Mouse (Mus musculus) midbrain, embryonic 10.5 days (tissue): ENCODE results near the gene Rras2. TPM values are rescaled to one million over a fixed set of nuclear protein-coding genes. Genes with fewer than 3 reads are reported as not detected.

Experiments used
- DNase-seq: peaks from one replicate; pipeline ENCODE4 v3.0.0-alpha.2; 2017; ENCODE audit warnings: low spot score
- H3K27ac ChIP-seq: fragments of 300-500 bp; sonication (generic); replicated peaks from 2 replicates; pipeline ENCODE4 v1.5.1; 2016; ENCODE audit warnings: mild to moderate bottlenecking
- H3K27me3 ChIP-seq: fragments of 300-500 bp; sonication (generic); 2 replicates; pipeline ENCODE4 v1.6.1; 2016; ENCODE audit warnings: low read depth, mild to moderate bottlenecking; ENCODE audit not compliant: poor library complexity, severe bottlenecking
- H3K36me3 ChIP-seq: fragments of 300-500 bp; sonication (generic); 2 replicates; pipeline ENCODE4 v1.6.1; 2016; ENCODE audit warnings: mild to moderate bottlenecking, moderate library complexity
- H3K4me1 ChIP-seq: fragments of 300-500 bp; sonication (generic); 2 replicates; pipeline ENCODE4 v1.6.1; 2016
- H3K4me3 ChIP-seq: fragments of 300-500 bp; sonication (generic); 2 replicates; pipeline ENCODE4 v1.5.1; 2016; ENCODE audit warnings: mild to moderate bottlenecking, moderate library complexity
- H3K9me3 ChIP-seq: fragments of 300-500 bp; sonication (generic); replicated peaks from 2 replicates; pipeline ENCODE4 v1.6.1; 2016; ENCODE audit warnings: mild to moderate bottlenecking
- WGBS: fragments of 180-500 bp; shearing (Covaris S2); methylation state at CpG from one replicate; pipeline ENCODE4 v1.1.7; 2016; 5-methylcytosine and 5-hydroxymethylcytosine counted together
- polyA plus RNA-seq: library from polyadenylated mRNA; unstranded; fragments of >200 nt; fragmentation: Nextera tagmentation; extraction: Ambion mirVana; gene quantifications from 2 replicates; pipeline ENCODE4 v1.2.1, GENCODE M21; 2016

Gene Rras2
- polyA plus RNA-seq, 1 experiment from 2014 or later = 27.2 TPM

DNA sequence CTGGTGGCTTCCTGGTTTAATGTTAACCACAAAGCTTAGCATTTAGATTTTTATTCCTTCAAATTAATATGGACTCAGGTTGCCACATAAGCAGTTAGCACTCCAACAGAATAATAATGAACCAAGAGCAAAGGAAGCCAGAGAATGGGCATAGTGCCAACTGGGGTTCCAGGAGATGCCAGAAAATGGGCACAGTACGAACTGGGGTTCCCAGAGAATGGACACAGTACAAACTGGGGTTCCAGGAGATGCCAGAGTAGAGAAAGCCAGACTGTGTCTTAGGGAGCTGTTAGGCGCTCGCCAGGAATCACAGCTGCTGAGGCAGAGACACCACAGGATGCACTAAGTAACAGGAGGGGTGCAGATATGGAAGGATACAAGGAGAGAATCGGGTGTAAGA, 80.3 kb downstream of the Rras2 start:
- Histone ChIP-seq H3K27me3 (no peaks in the 10 kb centered on the region), H3K27ac (no peak overlapping the region), H3K4me3 (no peak overlapping the region), H3K36me3 (peaks cover 77% of the 10 kb centered on the region), H3K9me3 (no peaks in the 10 kb centered on the region), H3K4me1 (no peaks in the 10 kb centered on the region)
- no peak for DNase-seq
- 85% methylated on average over 4 of the region's 4 CpGs for WGBS

DNA sequence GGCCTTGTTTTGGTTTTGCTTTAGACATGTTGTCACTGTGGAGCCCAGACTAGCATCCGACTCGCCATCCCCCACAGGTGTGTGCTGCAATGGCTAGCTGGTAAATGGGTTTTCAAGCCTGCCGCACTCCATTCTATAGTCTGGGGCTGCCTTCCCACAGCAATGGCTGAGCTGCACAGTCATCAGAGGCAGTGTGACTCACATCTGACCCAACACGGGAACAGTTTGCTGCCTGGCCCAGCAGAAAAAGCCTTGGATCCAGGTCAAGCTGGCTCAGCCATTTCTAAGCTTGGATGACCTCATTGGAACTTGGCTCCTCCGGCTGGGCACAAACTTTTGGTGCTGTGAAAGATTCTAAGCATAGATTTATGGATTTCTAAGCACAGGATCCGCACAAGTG, 88.0 kb downstream of the Rras2 start:
- 88% methylated on average over 6 of the region's 6 CpGs for WGBS

GRCm38 (mm10) chr7:114028828-114029227, 88.8 kb downstream of the Rras2 start:
- Histone ChIP-seq H3K27me3 (no peaks in the 10 kb centered on the region), H3K9me3 (no peaks in the 10 kb centered on the region), H3K36me3 (peaks cover 59% of the 10 kb centered on the region), H3K4me1 (no peaks in the 10 kb centered on the region), H3K27ac (no peak overlapping the region), H3K4me3 (no peak overlapping the region)
- DNase-seq = no peak
- 92% methylated on average over 5 of the region's 5 CpGs for WGBS

More for the DNA sequence above, 88.0 kb downstream of the Rras2 start:
- DNase-seq = no peak
- Histone ChIP-seq H3K4me1 (no peaks in the 10 kb centered on the region), H3K27ac (no peak overlapping the region), H3K4me3 (no peak overlapping the region), H3K9me3 (no peaks in the 10 kb centered on the region), H3K27me3 (no peaks in the 10 kb centered on the region), H3K36me3 (peaks cover 59% of the 10 kb centered on the region)

GRCm38 (mm10) chr7:114027406-114027805, 90.2 kb downstream of the Rras2 start:
- Histone ChIP-seq H3K4me1 (no peaks in the 10 kb centered on the region), H3K27me3 (no peaks in the 10 kb centered on the region), H3K9me3 (no peaks in the 10 kb centered on the region), H3K4me3 (no peak overlapping the region), H3K36me3 (peaks cover 51% of the 10 kb centered on the region), H3K27ac (no peak overlapping the region)
- 85% methylated on average over 3 of the region's 3 CpGs for WGBS
- DNase-seq = no peak

GRCm38 (mm10) chr7:114026923-114027322, 90.7 kb downstream of the Rras2 start:
- no peak for DNase-seq
- Histone ChIP-seq H3K36me3 (peaks cover 46% of the 10 kb centered on the region), H3K27ac (no peak overlapping the region), H3K27me3 (no peaks in the 10 kb centered on the region), H3K4me1 (no peaks in the 10 kb centered on the region), H3K9me3 (no peaks in the 10 kb centered on the region), H3K4me3 (no peak overlapping the region)
- WGBS = 93% methylated on average over 8 of the region's 8 CpGs

DNA sequence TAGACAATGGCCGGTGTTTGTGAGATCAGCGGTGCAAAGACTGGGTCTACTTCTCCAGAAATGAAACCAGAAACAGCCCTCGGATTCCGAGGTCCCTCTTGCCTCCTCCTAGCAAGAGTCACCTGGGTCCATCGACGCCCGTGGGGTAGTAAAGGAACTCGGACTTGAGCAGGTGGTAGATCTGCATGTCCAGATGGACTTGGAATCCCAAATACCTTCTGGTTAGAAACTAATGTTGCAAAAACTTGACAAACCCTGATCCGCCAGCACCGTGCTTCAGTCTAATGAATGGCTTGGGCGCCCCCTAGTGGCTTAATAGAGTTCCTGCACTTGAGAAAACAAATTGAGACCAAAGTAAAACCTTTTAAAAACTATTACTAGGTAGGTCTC, 96.9 kb downstream of the Rras2 start:
- peaks cover 20% of the 10 kb centered on the region for H3K4me1 ChIP-seq
- peak; percentile 75 for DNase-seq
- no peaks in the 10 kb centered on the region for H3K9me3 ChIP-seq
- H3K4me3 ChIP-seq = peak overlapping the region; percentile 54
- H3K36me3 ChIP-seq = peaks cover 26% of the 10 kb centered on the region
- H3K27ac ChIP-seq = peak overlapping the region; percentile 81
- WGBS = 4% methylated on average over 11 of the region's 11 CpGs
- H3K27me3 ChIP-seq = 0 out of 2 replicates have a peak, but pooled peaks cover 3% of the 10 kb centered on the region

GRCm38 (mm10) chr7:114020057-114020703, 97.4 kb downstream of the Rras2 start:
- 4% methylated on average over 11 of the region's 11 CpGs for WGBS
- Histone ChIP-seq H3K27ac (peak overlapping the region; percentile 81), H3K36me3 (peaks cover 21% of the 10 kb centered on the region), H3K4me1 (peaks cover 20% of the 10 kb centered on the region), H3K27me3 (0 out of 2 replicates have a peak, but pooled peaks cover 3% of the 10 kb centered on the region), H3K9me3 (no peaks in the 10 kb centered on the region), H3K4me3 (peak overlapping the region; percentile 54)
- peak; percentile 29 for DNase-seq

DNA sequence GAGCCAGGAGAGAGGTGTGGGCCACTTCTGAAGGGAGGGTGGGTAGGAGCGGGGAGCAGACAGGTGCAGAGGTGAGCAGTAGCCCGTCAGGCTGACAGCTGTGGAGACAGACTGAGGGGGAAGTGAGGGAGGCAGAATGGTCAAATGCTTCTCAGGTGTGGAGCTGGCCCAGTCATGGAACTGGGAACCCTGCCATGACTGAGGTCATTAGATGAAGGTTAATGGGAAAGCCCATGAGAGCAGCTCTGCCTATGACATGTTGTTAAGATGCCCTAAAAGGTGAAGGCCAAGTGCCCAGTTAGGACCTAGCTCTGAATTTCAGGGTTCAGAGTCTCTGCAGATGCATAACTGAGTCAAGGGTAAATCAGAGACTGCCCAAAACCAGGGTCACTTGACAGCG, 98.7 kb downstream of the Rras2 start:
- Histone ChIP-seq H3K4me3 (no peak overlapping the region), H3K36me3 (peaks cover 11% of the 10 kb centered on the region), H3K27ac (0 out of 2 replicates have a peak overlapping the region, but pooled peaks have one; percentile 52), H3K4me1 (peaks cover 20% of the 10 kb centered on the region), H3K27me3 (0 out of 2 replicates have a peak, but pooled peaks cover 3% of the 10 kb centered on the region), H3K9me3 (no peaks in the 10 kb centered on the region)
- 81% methylated on average over 3 of the region's 3 CpGs for WGBS
- no peak for DNase-seq

DNA sequence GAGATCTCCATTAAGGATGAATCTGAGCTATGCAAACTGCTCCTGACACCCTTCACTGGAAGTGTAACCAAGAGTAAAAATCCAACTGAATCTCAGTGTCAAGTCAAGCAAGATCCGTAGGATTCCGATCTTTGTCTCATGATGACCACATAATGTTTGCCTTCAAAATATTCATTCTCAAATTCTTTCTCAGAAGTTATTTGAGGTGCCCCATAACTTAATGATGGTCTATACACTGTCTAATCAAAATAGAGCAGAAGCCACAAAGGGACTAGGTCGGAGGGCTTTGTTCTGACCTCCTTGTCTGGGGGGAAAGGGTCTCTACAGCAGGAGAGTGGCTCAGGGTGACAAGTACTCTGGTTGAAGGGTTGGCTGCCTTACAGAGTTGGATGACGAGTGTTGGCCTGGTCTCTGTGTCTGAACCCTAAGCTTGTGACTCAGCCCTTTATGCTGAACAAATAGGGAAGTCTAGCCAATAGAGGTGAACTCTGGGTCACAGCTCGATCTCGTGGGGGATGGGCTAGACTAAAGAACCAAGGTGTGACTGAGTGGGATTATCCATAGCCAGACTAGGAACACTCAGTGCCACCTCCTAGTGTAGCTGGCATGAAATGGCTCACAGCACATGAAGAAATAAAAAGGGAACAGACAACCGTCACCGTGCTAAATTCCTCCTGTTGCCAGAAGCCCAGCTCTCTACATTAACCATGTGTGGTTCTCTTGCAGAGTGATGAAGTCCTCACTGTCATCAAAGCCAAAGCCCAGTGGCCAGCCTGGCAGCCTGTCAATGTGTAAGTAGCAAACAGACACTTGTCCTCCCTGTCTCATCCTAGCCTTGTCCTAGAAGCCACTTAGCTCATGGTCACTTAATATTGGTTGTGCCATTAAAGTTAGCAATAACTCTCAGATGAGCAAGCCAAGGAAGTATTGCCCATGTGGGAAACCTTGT, 101.3 kb downstream of the Rras2 start:
- no peaks in the 10 kb centered on the region for H3K9me3 ChIP-seq
- no peak overlapping the region for H3K27ac ChIP-seq
- H3K36me3 ChIP-seq = peaks cover 4% of the 10 kb centered on the region
- H3K4me1 ChIP-seq = peaks cover 31% of the 10 kb centered on the region
- WGBS = 87% methylated on average over 8 of the region's 8 CpGs
- 0 out of 2 replicates have a peak, but pooled peaks cover 3% of the 10 kb centered on the region for H3K27me3 ChIP-seq
- DNase-seq = no peak
- H3K4me3 ChIP-seq = no peak overlapping the region

GRCm38 (mm10) chr7:114011726-114012443, 105.7 kb downstream of the Rras2 start:
- Histone ChIP-seq H3K27ac (peak overlapping the region; percentile 38; the same call in 1 of the 2 replicates), H3K27me3 (no peaks in the 10 kb centered on the region), H3K4me3 (no peak overlapping the region), H3K4me1 (peaks cover 11% of the 10 kb centered on the region), H3K36me3 (peaks cover 4% of the 10 kb centered on the region), H3K9me3 (no peaks in the 10 kb centered on the region)
- no peak for DNase-seq
- 65% methylated on average over 9 of the region's 9 CpGs for WGBS

DNA sequence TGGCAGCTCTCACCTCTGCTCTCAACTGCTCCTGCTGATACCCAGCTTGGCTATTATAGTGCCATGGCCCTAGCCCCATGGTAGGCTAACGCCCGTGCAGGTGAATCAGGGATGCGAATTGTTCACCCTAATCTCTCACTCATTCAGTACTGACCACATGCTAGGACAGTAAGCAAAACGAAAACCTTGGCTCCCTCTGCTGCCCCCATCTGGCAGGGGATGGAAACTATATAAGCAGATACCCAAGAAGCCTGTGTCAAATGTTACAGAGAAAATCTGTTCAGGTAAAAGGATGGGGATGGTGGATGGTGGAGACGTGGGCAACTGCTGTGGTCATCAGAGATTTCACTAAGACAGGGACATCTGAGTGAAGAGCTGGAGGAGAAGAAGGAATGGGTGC, 110.0 kb downstream of the Rras2 start:
- no peaks in the 10 kb centered on the region for H3K9me3 ChIP-seq
- H3K36me3 ChIP-seq = no peaks in the 10 kb centered on the region
- H3K4me3 ChIP-seq = no peak overlapping the region
- H3K27me3 ChIP-seq = peaks cover 10% of the 10 kb centered on the region; the same call in 1 of the 2 replicates
- no peak overlapping the region for H3K27ac ChIP-seq
- H3K4me1 ChIP-seq = peaks cover 47% of the 10 kb centered on the region
- DNase-seq = no peak
- whole genome bisulfite sequencing = 69% methylated on average over 5 of the region's 5 CpGs

GRCm38 (mm10) chr7:114006456-114006855, 111.1 kb downstream of the Rras2 start:
- Histone ChIP-seq H3K4me3 (no peak overlapping the region), H3K4me1 (peaks cover 40% of the 10 kb centered on the region), H3K9me3 (no peaks in the 10 kb centered on the region), H3K27ac (0 out of 2 replicates have a peak overlapping the region, but pooled peaks have one; percentile 23), H3K36me3 (no peaks in the 10 kb centered on the region), H3K27me3 (peaks cover 10% of the 10 kb centered on the region; the same call in 1 of the 2 replicates)
- 90% methylated on average over 8 of the region's 8 CpGs for WGBS
- DNase-seq = no peak
